Mouse (Mus musculus) heart, postnatal 36 days (tissue): ENCODE measurements at regions not wholly inside any gene's neighbourhood (a gene's known extent, or its start where the extent isn't known, plus 50 kb on each side); places are given as distances from the start of the nearest gene placed in this dataset.
A peak's percentile ranks its signal among the peaks of the same experiment; 100 is the strongest.
"Not testable (repeated sequence)": the region's sequence is repeated elsewhere in the genome, so short reads cannot be mapped to it uniquely, and the experiment has no call there.

Source experiments
- DNase-seq, 2 experiments: peaks; one replicate each; pipeline ENCODE4 v3.0.0; 2021 to 2022
- intact Hi-C: fragments of 180-260 bp; cut with DNase I; formaldehyde crosslinking; loops from one replicate; pipeline ENCODE4 v1.15.1; 2025

GRCm38 (mm10) chr7:59711741-59712140 is 293.1 kb downstream of the Snurf start:
- peak; percentile 2 to 6 for DNase-seq
- intact Hi-C loops: not testable (repeated sequence)
